ENCODE assay signal across 8 mouse cellular contexts in genomic region chr14:119005834-119006233, GRCm38 (mm10).
A peak's percentile ranks its signal among the peaks of the same experiment; 100 is the strongest.
DNase-seq lines count a peak whose midpoint lies in the region; ATAC-seq lines count a peak whose summit lies in the region.

No protein-coding gene starts in this region.

- no peaks in the 10 kb centered on the region for H3K9me3 ChIP-seq in erythroblast, embryonic 14.5 days (ENCODE audit: control insufficient read depth, low read length)
- H3K9me3 ChIP-seq in neural tube, embryonic 11.5 days (ENCODE audit: control insufficient read depth, low read length): no peaks in the 10 kb centered on the region
- no peaks in the 10 kb centered on the region for H3K9me3 ChIP-seq in limb, embryonic 13.5 days

- H3K4me3 ChIP-seq in erythroblast, embryonic 14.5 days (replicated peaks): peak overlapping the region; percentile 23
- H3K4me3 ChIP-seq in neural tube, embryonic 11.5 days (ENCODE audit: low read depth, low read length): no peak overlapping the region
- H3K4me3 ChIP-seq in limb, embryonic 13.5 days: no peak overlapping the region

- peak overlapping the region; percentile 90 for H3K4me2 ChIP-seq in neural tube, embryonic 11.5 days (ENCODE audit: low read depth)
- peak overlapping the region; percentile 88; the same call in 1 of the 2 replicates for H3K4me2 ChIP-seq in limb, embryonic 13.5 days (replicated peaks)

- no peak overlapping the region for H3K27ac ChIP-seq in neural tube, embryonic 11.5 days (ENCODE audit: low read depth, low read length)
- H3K27ac ChIP-seq in limb, embryonic 13.5 days: no peak overlapping the region

- no peak overlapping the region for H3K9ac ChIP-seq in neural tube, embryonic 11.5 days (ENCODE audit: low read length)
- no peak overlapping the region for H3K9ac ChIP-seq in limb, embryonic 13.5 days

- H3K36me3 ChIP-seq in erythroblast, embryonic 14.5 days (ENCODE audit: control insufficient read depth): no peaks in the 10 kb centered on the region
- peaks cover 2% of the 10 kb centered on the region; the same call in 1 of the 2 replicates for H3K36me3 ChIP-seq in neural tube, embryonic 11.5 days (ENCODE audit: control insufficient read depth, insufficient read depth, low read length)
- H3K36me3 ChIP-seq in limb, embryonic 13.5 days: peaks cover 20% of the 10 kb centered on the region

- peak; percentile 33 for DNase-seq in neural tube, embryonic 11.5 days (ENCODE audit: low spot score)
- DNase-seq in neural tube, embryonic 10.5 days (ENCODE audit: extremely low spot score, low spot score): no peak
- no peak for DNase-seq in urinary bladder, postnatal 36 days (ENCODE audit: low spot score in 2 of 2)
- no peak for DNase-seq in urinary bladder, postnatal 14 days (ENCODE audit: low spot score)
- DNase-seq in yolk sac, embryonic 10.5 days (ENCODE audit: low spot score): no peak

- under 1% methylated on average over 5 of the region's 5 CpGs for WGBS in neural tube, embryonic 11.5 days
- 4% methylated on average over 5 of the region's 5 CpGs for WGBS in limb, embryonic 13.5 days

- H3K4me1 ChIP-seq in erythroblast, embryonic 14.5 days (ENCODE audit: control insufficient read depth): peaks cover 24% of the 10 kb centered on the region
- H3K4me1 ChIP-seq in neural tube, embryonic 11.5 days (ENCODE audit: control insufficient read depth, insufficient read depth, low read length): 0 out of 2 replicates have a peak, but pooled peaks cover 2% of the 10 kb centered on the region
- H3K4me1 ChIP-seq in limb, embryonic 13.5 days: peaks cover 9% of the 10 kb centered on the region; the same call in 1 of the 2 replicates

- no peak for ATAC-seq in erythroblast, adult 5-6 weeks (replicated peaks; ENCODE audit: low FRiP score, poor library complexity, severe bottlenecking)
- ATAC-seq in neural tube, embryonic 11.5 days (ENCODE audit: insufficient read depth, low FRiP score, low TSS enrichment): peak; percentile 49
- ATAC-seq in limb, embryonic 13.5 days (ENCODE audit: low FRiP score, low read depth): no peak

- H3K27me3 ChIP-seq in erythroblast, embryonic 14.5 days (ENCODE audit: control insufficient read depth): no peaks in the 10 kb centered on the region
- H3K27me3 ChIP-seq in neural tube, embryonic 11.5 days (ENCODE audit: control insufficient read depth, insufficient read depth, low read length): no peaks in the 10 kb centered on the region
- H3K27me3 ChIP-seq in limb, embryonic 13.5 days: no peaks in the 10 kb centered on the region
